Mouse (Mus musculus) ES-E14 (cell line): ENCODE data around the gene Dlx2.

ENCODE experiments used
- CHD2 ChIP-seq: IDR thresholded peaks from 2 replicates; pipeline ENCODE4 v1.6.1; 2014; ENCODE audit warnings: mild to moderate bottlenecking, low read depth, low read length, inconsistent platforms
- MAFK ChIP-seq: IDR thresholded peaks from 2 replicates; pipeline ENCODE4 v1.6.1; 2014; ENCODE audit warnings: mild to moderate bottlenecking, low read depth, low read length, inconsistent platforms; ENCODE audit not compliant: insufficient read depth
- ZNF384 ChIP-seq: IDR thresholded peaks from 2 replicates; pipeline ENCODE4 v1.6.1; 2012; ENCODE audit warnings: low read depth, low read length, inconsistent platforms

- no peak for TF ChIP-seq ZNF384
- TF ChIP-seq CHD2 = no peak
- TF ChIP-seq MAFK = no peak
Measured at GRCm38 (mm10) chr2:71545401-71545881, 1.1 kb downstream of the Dlx2 start.
